Mouse (Mus musculus): ENCODE data around the gene Col5a1. TPM values are rescaled to one million over a fixed set of nuclear protein-coding genes. Genes with fewer than 3 reads are reported as not detected.

Col5a1 gene
- polyA plus RNA-seq, 1 experiment from 2014 or later, result 47.7 TPM

DNA sequence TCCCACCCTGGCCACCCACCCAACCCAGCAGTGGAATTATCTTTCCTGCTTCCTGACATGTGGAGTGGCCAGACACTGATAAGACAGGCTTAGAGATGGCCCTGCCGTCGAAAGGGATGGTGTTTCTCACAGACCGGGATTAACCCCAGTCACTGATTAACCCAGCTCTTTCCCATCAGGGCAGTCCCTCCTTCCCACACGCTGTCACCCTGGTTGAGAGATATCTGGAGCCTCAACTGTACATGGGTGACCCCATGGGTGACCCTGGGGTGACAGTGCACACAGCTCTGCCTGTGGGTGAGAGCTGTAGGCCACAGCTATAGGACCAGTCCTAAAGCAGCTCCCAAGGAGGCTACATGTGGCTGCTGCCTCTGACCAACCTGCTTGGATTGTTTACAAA, 15.2 kb upstream of the Col5a1 start:
- no peak overlapping the region for H3K9ac ChIP-seq (replicated peaks; ENCODE audit: low read depth)
- TF ChIP-seq CTCF (IDR thresholded peaks at IDR 0.05) (no peak), EP300 (IDR thresholded peaks at IDR 0.05) (no peak)
- H3K27me3 ChIP-seq (replicated peaks; ENCODE audit: insufficient read depth, low read length), result no peaks in the 10 kb centered on the region
- no peaks in the 10 kb centered on the region for H3K9me3 ChIP-seq (ENCODE audit: low read length)
- no peak overlapping the region for H3K4me3 ChIP-seq (ENCODE audit: low read depth, low read length)
- H3K27ac ChIP-seq (ENCODE audit: low read length), result no peak overlapping the region
- no peak for ATAC-seq
- no peaks in the 10 kb centered on the region for H3K36me3 ChIP-seq (ENCODE audit: insufficient read depth, low read length)
- H3K4me1 ChIP-seq (ENCODE audit: insufficient read depth, low read depth, low read length), result peaks cover 4% of the 10 kb centered on the region; the same call in 1 of the 2 replicates
- 40% methylated on average over 4 of the region's 4 CpGs for WGBS
- DNase-seq (ENCODE audit: low spot score), result no peak
- H3K4me2 ChIP-seq (replicated peaks; ENCODE audit: low read depth, low read length), result no peak overlapping the region

DNA sequence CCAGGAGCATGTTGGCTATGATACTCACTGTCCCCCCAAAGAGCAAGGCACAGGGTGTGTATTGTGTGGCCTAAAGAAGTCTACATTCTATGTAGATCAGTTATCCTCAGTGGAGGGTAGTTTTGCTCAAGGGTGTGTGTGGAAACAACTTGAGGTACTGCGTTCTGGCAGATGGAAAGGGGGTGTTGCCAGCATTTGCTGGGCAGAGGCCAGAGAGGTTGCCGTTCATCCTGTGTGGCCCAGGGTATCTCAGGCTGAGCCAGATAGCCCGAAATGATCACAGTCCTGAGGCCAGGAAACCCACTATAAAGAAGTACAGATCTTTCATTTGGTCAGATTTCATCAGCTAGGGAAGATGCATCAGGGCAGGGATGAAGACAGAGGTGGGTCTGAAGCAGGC, 13.9 kb upstream of the Col5a1 start:
- Histone ChIP-seq H3K27me3 (replicated peaks; ENCODE audit: insufficient read depth, low read length) (no peaks in the 10 kb centered on the region), H3K9ac (replicated peaks; ENCODE audit: low read depth) (no peak overlapping the region), H3K4me3 (ENCODE audit: low read depth, low read length) (no peak overlapping the region), H3K9me3 (ENCODE audit: low read length) (no peaks in the 10 kb centered on the region), H3K36me3 (ENCODE audit: insufficient read depth, low read length) (no peaks in the 10 kb centered on the region), H3K4me1 (ENCODE audit: insufficient read depth, low read depth, low read length) (peaks cover 4% of the 10 kb centered on the region; the same call in 1 of the 2 replicates), H3K27ac (ENCODE audit: low read length) (no peak overlapping the region), H3K4me2 (replicated peaks; ENCODE audit: low read depth, low read length) (no peak overlapping the region)
- 37% methylated on average over 3 of the region's 3 CpGs for WGBS
- no peak for ATAC-seq
- no peak for TF ChIP-seq EP300 (IDR thresholded peaks at IDR 0.05)
- no peak for TF ChIP-seq CTCF (IDR thresholded peaks at IDR 0.05)
- DNase-seq (ENCODE audit: low spot score), result no peak

DNA sequence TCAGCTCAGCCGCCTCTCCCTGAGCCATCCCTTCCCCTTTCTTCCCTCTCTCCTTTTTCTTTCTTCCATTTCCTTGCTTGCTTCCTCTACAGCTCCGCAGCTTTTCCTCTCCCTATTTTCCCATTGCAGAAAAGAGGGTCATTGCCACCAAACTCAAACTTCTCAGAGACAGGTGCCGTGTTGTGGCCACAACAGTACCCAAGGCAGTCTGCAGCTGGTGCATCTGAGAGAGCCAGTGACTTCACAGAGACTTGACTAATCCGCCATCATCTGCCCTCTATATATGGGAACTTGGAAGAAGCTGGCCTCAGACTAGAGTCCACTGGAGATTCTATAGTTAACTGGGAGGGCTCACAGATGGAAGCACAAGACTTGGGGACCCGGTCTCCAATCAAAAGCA, 13.2 kb upstream of the Col5a1 start:
- no peak for TF ChIP-seq CTCF (IDR thresholded peaks at IDR 0.05)
- TF ChIP-seq EP300 (IDR thresholded peaks at IDR 0.05), result no peak
- DNase-seq (ENCODE audit: low spot score), result no peak
- Histone ChIP-seq H3K9me3 (ENCODE audit: low read length) (no peaks in the 10 kb centered on the region), H3K9ac (replicated peaks; ENCODE audit: low read depth) (no peak overlapping the region), H3K27ac (ENCODE audit: low read length) (no peak overlapping the region), H3K4me1 (ENCODE audit: insufficient read depth, low read depth, low read length) (peaks cover 4% of the 10 kb centered on the region; the same call in 1 of the 2 replicates), H3K27me3 (replicated peaks; ENCODE audit: insufficient read depth, low read length) (no peaks in the 10 kb centered on the region), H3K4me2 (replicated peaks; ENCODE audit: low read depth, low read length) (no peak overlapping the region), H3K36me3 (ENCODE audit: insufficient read depth, low read length) (no peaks in the 10 kb centered on the region), H3K4me3 (ENCODE audit: low read depth, low read length) (no peak overlapping the region)
- ATAC-seq, result no peak
- 76% methylated on average over 5 of the region's 5 CpGs for WGBS

DNA sequence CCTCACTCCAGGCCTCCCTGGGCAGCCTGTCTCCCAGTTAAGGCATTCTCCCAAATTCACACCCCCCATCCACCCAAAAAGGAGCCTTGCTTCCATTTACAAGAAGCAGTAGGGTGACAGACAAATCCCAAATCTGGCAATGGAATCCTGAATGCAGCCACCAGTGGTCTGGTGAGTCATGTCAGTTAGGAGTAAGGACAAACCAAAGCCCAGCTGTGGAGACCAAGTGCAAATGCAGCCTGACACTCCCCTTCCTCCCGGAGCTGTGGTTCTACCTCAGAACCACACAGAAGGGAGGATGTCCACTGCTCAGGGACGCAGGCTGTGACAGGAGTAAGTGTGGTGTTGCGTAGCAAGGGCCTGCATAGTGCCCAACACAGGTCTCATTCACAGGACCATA, 11.6 kb upstream of the Col5a1 start:
- DNase-seq (ENCODE audit: low spot score), result no peak
- TF ChIP-seq CTCF (IDR thresholded peaks at IDR 0.05), result no peak
- TF ChIP-seq EP300 (IDR thresholded peaks at IDR 0.05), result no peak
- no peak overlapping the region for H3K4me2 ChIP-seq (replicated peaks; ENCODE audit: low read depth, low read length)
- H3K4me1 ChIP-seq (ENCODE audit: insufficient read depth, low read depth, low read length), result peaks cover 4% of the 10 kb centered on the region; the same call in 1 of the 2 replicates
- ATAC-seq, result no peak; the same call in 1 of the 2 replicates
- no peak overlapping the region for H3K9ac ChIP-seq (replicated peaks; ENCODE audit: low read depth)
- H3K9me3 ChIP-seq (ENCODE audit: low read length), result no peaks in the 10 kb centered on the region
- H3K27ac ChIP-seq (ENCODE audit: low read length), result no peak overlapping the region
- no peaks in the 10 kb centered on the region for H3K36me3 ChIP-seq (ENCODE audit: insufficient read depth, low read length)
- no peaks in the 10 kb centered on the region for H3K27me3 ChIP-seq (replicated peaks; ENCODE audit: insufficient read depth, low read length)
- H3K4me3 ChIP-seq (ENCODE audit: low read depth, low read length), result no peak overlapping the region
- WGBS, result 66% methylated on average over 3 of the region's 3 CpGs

DNA sequence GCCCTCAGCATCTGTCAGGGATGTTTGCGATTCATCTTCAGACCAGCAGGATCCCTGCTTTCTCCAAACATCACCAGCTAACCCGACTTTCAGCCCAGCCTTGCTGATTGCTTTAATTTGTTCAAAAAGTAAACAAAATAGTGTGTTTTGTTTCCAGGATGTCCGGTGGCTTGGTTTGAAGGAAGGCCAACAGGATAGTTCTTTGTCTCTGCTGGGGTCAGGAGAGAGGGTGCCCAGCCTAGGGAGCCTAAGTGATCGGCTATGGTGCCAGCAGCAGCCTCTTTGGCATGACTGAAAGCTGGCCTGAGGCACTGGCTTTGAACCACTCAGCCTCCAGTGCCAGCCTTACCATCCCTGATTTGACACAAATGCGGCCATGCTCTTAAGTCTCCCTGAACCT, 11.0 kb upstream of the Col5a1 start:
- peak; percentile 30 for DNase-seq (ENCODE audit: low spot score)

DNA sequence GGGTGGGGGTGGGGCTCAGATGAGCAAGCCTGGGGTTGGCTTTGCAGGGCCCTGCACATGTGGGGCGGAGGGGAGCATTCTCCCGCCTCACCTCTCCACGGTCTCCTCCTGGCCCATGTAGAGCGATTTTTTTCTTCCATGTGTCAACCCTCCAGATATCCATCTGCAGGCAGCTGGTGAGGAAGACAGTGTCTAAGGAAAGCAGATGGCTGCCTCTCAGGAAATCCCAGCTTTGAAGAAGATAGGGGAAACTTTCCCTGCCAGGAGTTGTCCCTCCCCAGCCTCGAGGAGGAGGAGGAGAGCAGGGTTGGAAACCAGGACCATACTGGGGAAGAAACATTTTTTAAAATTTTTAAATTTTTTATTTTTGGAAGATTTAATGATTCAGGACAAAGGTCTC, 10.4 kb upstream of the Col5a1 start:
- Histone ChIP-seq H3K4me2 (replicated peaks; ENCODE audit: low read depth, low read length) (no peak overlapping the region), H3K36me3 (ENCODE audit: insufficient read depth, low read length) (no peaks in the 10 kb centered on the region), H3K27ac (ENCODE audit: low read length) (no peak overlapping the region), H3K9me3 (ENCODE audit: low read length) (no peaks in the 10 kb centered on the region), H3K4me3 (ENCODE audit: low read depth, low read length) (no peak overlapping the region), H3K4me1 (ENCODE audit: insufficient read depth, low read depth, low read length) (peaks cover 4% of the 10 kb centered on the region; the same call in 1 of the 2 replicates), H3K27me3 (replicated peaks; ENCODE audit: insufficient read depth, low read length) (no peaks in the 10 kb centered on the region), H3K9ac (replicated peaks; ENCODE audit: low read depth) (no peak overlapping the region)
- TF ChIP-seq CTCF (IDR thresholded peaks at IDR 0.05) (no peak), EP300 (IDR thresholded peaks at IDR 0.05) (no peak)
- DNase-seq (ENCODE audit: low spot score) (no peak), ATAC-seq (no peak)
- WGBS, result 41% methylated on average over 5 of the region's 5 CpGs

More for the DNA sequence above, 11.0 kb upstream of the Col5a1 start:
- Histone ChIP-seq H3K27ac (ENCODE audit: low read length) (no peak overlapping the region), H3K9me3 (ENCODE audit: low read length) (no peaks in the 10 kb centered on the region), H3K4me1 (ENCODE audit: insufficient read depth, low read depth, low read length) (peaks cover 4% of the 10 kb centered on the region; the same call in 1 of the 2 replicates), H3K36me3 (ENCODE audit: insufficient read depth, low read length) (no peaks in the 10 kb centered on the region), H3K9ac (replicated peaks; ENCODE audit: low read depth) (no peak overlapping the region), H3K4me2 (replicated peaks; ENCODE audit: low read depth, low read length) (no peak overlapping the region), H3K27me3 (replicated peaks; ENCODE audit: insufficient read depth, low read length) (no peaks in the 10 kb centered on the region), H3K4me3 (ENCODE audit: low read depth, low read length) (no peak overlapping the region)
- TF ChIP-seq CTCF (IDR thresholded peaks at IDR 0.05), result no peak
- 0 out of 2 replicates have a peak, but pooled peaks have one; percentile 30 for TF ChIP-seq EP300 (IDR thresholded peaks at IDR 0.05)
- WGBS, result 37% methylated on average over 5 of the region's 5 CpGs
- peak; percentile 58 for ATAC-seq

Measured in lung, postnatal 0 days (tissue).